Mouse (Mus musculus): ENCODE measurements around the gene Psmd11.

Gene Psmd11

GRCm38 (mm10) chr11:80503726-80504452, 75.5 kb downstream of the Psmd11 start:
- no peak for DNase-seq (ENCODE audit: low spot score in 2 of 2)

GRCm38 (mm10) chr11:80504519-80505385, 76.3 kb downstream of the Psmd11 start:
- no peak for DNase-seq (ENCODE audit: low spot score in 2 of 2)

GRCm38 (mm10) chr11:80505581-80505980, 77.2 kb downstream of the Psmd11 start:
- DNase-seq (ENCODE audit: low spot score in 2 of 2): no peak

GRCm38 (mm10) chr11:80506483-80506882, 78.1 kb downstream of the Psmd11 start:
- DNase-seq (ENCODE audit: low spot score in 2 of 2): no peak

GRCm38 (mm10) chr11:80507791-80508190, 79.4 kb downstream of the Psmd11 start:
- DNase-seq (ENCODE audit: low spot score in 2 of 2): no peak

- DNase-seq (ENCODE audit: low spot score in 2 of 2): no peak
These were observed 80.2 kb downstream of the Psmd11 start for GRCm38 (mm10) chr11:80508361-80509175.

GRCm38 (mm10) chr11:80509176-80509506, 80.7 kb downstream of the Psmd11 start:
- no peak for DNase-seq (ENCODE audit: low spot score in 2 of 2)

GRCm38 (mm10) chr11:80510124-80510523, 81.7 kb downstream of the Psmd11 start:
- no peak for DNase-seq (ENCODE audit: low spot score in 2 of 2)

GRCm38 (mm10) chr11:80512313-80513056, 84.1 kb downstream of the Psmd11 start:
- no peak for DNase-seq (ENCODE audit: low spot score in 2 of 2)

GRCm38 (mm10) chr11:80513796-80514195, 85.4 kb downstream of the Psmd11 start:
- DNase-seq (ENCODE audit: low spot score in 2 of 2): no peak

GRCm38 (mm10) chr11:80515346-80515745, 86.9 kb downstream of the Psmd11 start:
- no peak for DNase-seq (ENCODE audit: low spot score in 2 of 2)

- no peak for DNase-seq (ENCODE audit: low spot score in 2 of 2)
These were observed 87.5 kb downstream of the Psmd11 start for GRCm38 (mm10) chr11:80515895-80516294.

- DNase-seq (ENCODE audit: low spot score in 2 of 2): no peak
These were observed 90.3 kb downstream of the Psmd11 start for GRCm38 (mm10) chr11:80518421-80519367.

GRCm38 (mm10) chr11:80521148-80521547, 92.7 kb downstream of the Psmd11 start:
- no peak for DNase-seq (ENCODE audit: low spot score in 2 of 2)

Data from urinary bladder, postnatal 4 days (tissue).